Comparison of ENCODE assay signal across 8 mouse cellular contexts in the genomic region with DNA sequence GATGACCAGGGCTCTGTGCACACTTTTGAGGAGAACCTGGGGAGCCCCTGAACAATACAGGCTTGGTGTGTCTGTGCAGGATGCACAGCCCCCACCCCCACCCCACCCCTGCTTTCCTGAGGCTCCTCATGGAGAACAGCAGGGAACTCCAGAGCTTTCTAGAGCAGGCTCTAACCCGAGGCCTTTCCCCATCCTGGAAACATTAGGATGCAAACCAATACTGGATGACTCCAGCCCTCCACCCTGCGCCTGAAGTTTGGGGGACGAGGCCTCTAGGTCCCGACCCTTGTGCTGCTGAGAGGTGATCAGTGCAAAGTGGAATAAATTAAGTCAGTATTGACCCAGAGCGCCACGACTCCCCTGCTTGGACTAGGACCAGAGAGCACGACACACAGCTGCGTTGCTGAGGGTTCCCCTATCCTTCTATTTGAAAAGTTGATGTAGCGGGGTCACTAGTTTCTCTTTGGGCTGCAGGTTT. TPM values are rescaled to one million over a fixed set of nuclear protein-coding genes. Genes with fewer than 3 reads are reported as not detected.
DNase-seq lines count a peak whose midpoint lies in the region; ATAC-seq lines count a peak whose summit lies in the region.

No protein-coding gene starts in this region.

- peak overlapping the region; percentile 67 for H3K4me2 ChIP-seq in liver, embryonic 11.5 days
- H3K4me2 ChIP-seq in embryonic facial prominence, embryonic 14.5 days (ENCODE audit: low read depth, low read length) = peak overlapping the region; percentile 47
- peak overlapping the region; percentile 70 for H3K4me2 ChIP-seq in intestine, embryonic 16.5 days (ENCODE audit: low read depth, low read length)
- peak overlapping the region; percentile 85 for H3K4me2 ChIP-seq in neural tube, embryonic 12.5 days (replicated peaks)

- no peak overlapping the region for H3K9ac ChIP-seq in liver, embryonic 11.5 days (ENCODE audit: low read depth, low read length)
- no peak overlapping the region for H3K9ac ChIP-seq in embryonic facial prominence, embryonic 14.5 days (ENCODE audit: low read depth, low read length)
- no peak overlapping the region for H3K9ac ChIP-seq in intestine, embryonic 16.5 days (ENCODE audit: low read depth, low read length)
- peak overlapping the region; percentile 90 for H3K9ac ChIP-seq in neural tube, embryonic 12.5 days

- H3K4me1 ChIP-seq in liver, embryonic 11.5 days (replicated peaks; ENCODE audit: control insufficient read depth, insufficient read depth, low read length) = peaks cover 12% of the 10 kb centered on the region
- peaks cover 24% of the 10 kb centered on the region for H3K4me1 ChIP-seq in embryonic facial prominence, embryonic 14.5 days (ENCODE audit: control insufficient read depth, insufficient read depth, low read length)
- peaks cover 39% of the 10 kb centered on the region for H3K4me1 ChIP-seq in intestine, embryonic 16.5 days (ENCODE audit: control insufficient read depth, insufficient read depth, low read length)
- H3K4me1 ChIP-seq in neural tube, embryonic 12.5 days = peaks cover 79% of the 10 kb centered on the region

- no peak overlapping the region for H3K27ac ChIP-seq in liver, embryonic 11.5 days (ENCODE audit: low read depth, low read length)
- no peak overlapping the region for H3K27ac ChIP-seq in embryonic facial prominence, embryonic 14.5 days (replicated peaks; ENCODE audit: low read depth, low read length)
- no peak overlapping the region for H3K27ac ChIP-seq in intestine, embryonic 16.5 days (ENCODE audit: low read length)
- H3K27ac ChIP-seq in neural tube, embryonic 12.5 days = 0 out of 2 replicates have a peak overlapping the region, but pooled peaks have one; percentile 27

- H3K9me3 ChIP-seq in liver, embryonic 11.5 days (ENCODE audit: control insufficient read depth, low read length) = no peaks in the 10 kb centered on the region
- no peaks in the 10 kb centered on the region for H3K9me3 ChIP-seq in embryonic facial prominence, embryonic 14.5 days (ENCODE audit: control insufficient read depth, low read length)
- H3K9me3 ChIP-seq in intestine, embryonic 16.5 days (ENCODE audit: control insufficient read depth, low read length) = no peaks in the 10 kb centered on the region
- no peaks in the 10 kb centered on the region for H3K9me3 ChIP-seq in neural tube, embryonic 12.5 days

- H3K27me3 ChIP-seq in liver, embryonic 11.5 days (replicated peaks; ENCODE audit: control insufficient read depth, insufficient read depth, low read length) = peaks cover 100% of the 10 kb centered on the region
- peaks cover 100% of the 10 kb centered on the region for H3K27me3 ChIP-seq in embryonic facial prominence, embryonic 14.5 days (replicated peaks; ENCODE audit: control insufficient read depth, insufficient read depth, low read length)
- H3K27me3 ChIP-seq in intestine, embryonic 16.5 days (replicated peaks; ENCODE audit: control insufficient read depth, insufficient read depth, low read length) = peaks cover 98% of the 10 kb centered on the region
- H3K27me3 ChIP-seq in neural tube, embryonic 12.5 days (replicated peaks) = peaks cover 63% of the 10 kb centered on the region

- no peak for DNase-seq in liver, embryonic 11.5 days (ENCODE audit: low spot score)
- no peak for DNase-seq in liver
- DNase-seq in embryonic facial prominence, embryonic 14.5 days (ENCODE audit: low spot score) = no peak
- DNase-seq in spleen, postnatal 36 days (ENCODE audit: low spot score in 2 of 2) = no peak
- no peak for DNase-seq in frontal cortex, postnatal 25 days (ENCODE audit: low spot score in 2 of 2)
- no peak for DNase-seq in spleen, postnatal 10 days (ENCODE audit: low spot score in 2 of 2)

- H3K4me3 ChIP-seq in liver, embryonic 11.5 days (ENCODE audit: low read depth, low read length) = peak overlapping the region; percentile 40
- peak overlapping the region; percentile 21; the same call in 1 of the 2 replicates for H3K4me3 ChIP-seq in embryonic facial prominence, embryonic 14.5 days (ENCODE audit: low read depth, low read length)
- peak overlapping the region; percentile 37; the same call in 1 of the 2 replicates for H3K4me3 ChIP-seq in intestine, embryonic 16.5 days (ENCODE audit: low read length)
- peak overlapping the region; percentile 87 for H3K4me3 ChIP-seq in neural tube, embryonic 12.5 days

- no peaks in the 10 kb centered on the region for H3K36me3 ChIP-seq in liver, embryonic 11.5 days (ENCODE audit: control insufficient read depth, insufficient read depth, low read length)
- no peaks in the 10 kb centered on the region for H3K36me3 ChIP-seq in embryonic facial prominence, embryonic 14.5 days (ENCODE audit: control insufficient read depth, insufficient read depth, low read length)
- H3K36me3 ChIP-seq in intestine, embryonic 16.5 days (ENCODE audit: control insufficient read depth, insufficient read depth, low read length) = no peaks in the 10 kb centered on the region
- no peaks in the 10 kb centered on the region for H3K36me3 ChIP-seq in neural tube, embryonic 12.5 days

- no peak for ATAC-seq in liver, embryonic 11.5 days (replicated peaks; ENCODE audit: low FRiP score)
- ATAC-seq in embryonic facial prominence, embryonic 14.5 days (ENCODE audit: low read depth) = no peak
- ATAC-seq in intestine, embryonic 16.5 days = no peak
- ATAC-seq in neural tube, embryonic 12.5 days (ENCODE audit: low FRiP score, low read depth) = no peak

- 21% methylated on average over 9 of the region's 9 CpGs for WGBS in liver, embryonic 11.5 days
- WGBS in embryonic facial prominence, embryonic 14.5 days = 6% methylated on average over 9 of the region's 9 CpGs
- 24% methylated on average over 9 of the region's 9 CpGs for WGBS in intestine, embryonic 16.5 days
- 11% methylated on average over 9 of the region's 9 CpGs for WGBS in neural tube, embryonic 12.5 days

RNA-seq across cellular contexts. Expression of gene Gbx2, which starts 4.4 kb away (rescaled TPM):
- polyA plus RNA-seq in liver, embryonic 11.5 days (2014; fragmentation: Nextera tagmentation; extraction: Ambion mirVana) = 2.2 and 2.9 TPM in 2 replicates
- 0.18 and 0.39 TPM in 2 replicates for polyA plus RNA-seq in embryonic facial prominence, embryonic 14.5 days (2014; fragmentation: Nextera tagmentation; extraction: Ambion mirVana)
- polyA plus RNA-seq in intestine, embryonic 16.5 days (2015; fragmentation: Nextera tagmentation; extraction: Ambion mirVana) = 0.07 and 0.09 TPM in 2 replicates
- polyA plus RNA-seq in neural tube, embryonic 12.5 days (2016; fragmentation: Nextera tagmentation; extraction: Ambion mirVana) = 78.5 and 91.6 TPM in 2 replicates

Comparison
In these comparisons a context has a peak if more than half of its experiments do, and no peak if none do; other contexts are left out.
1. H3K4me3 ChIP-seq: peak in every context shown above with its lines; median percentile 87 in neural tube, embryonic 12.5 days; 40 in liver, embryonic 11.5 days; 37 in intestine, embryonic 16.5 days; 21 in embryonic facial prominence, embryonic 14.5 days.
2. RNA of gene Gbx2, which starts 4.4 kb away (polyA plus RNA-seq): 78.5 to 91.6 TPM in neural tube, embryonic 12.5 days; 2.2 to 2.9 TPM in liver, embryonic 11.5 days, 0.18 to 0.39 TPM in embryonic facial prominence, embryonic 14.5 days and 0.07 to 0.09 TPM in intestine, embryonic 16.5 days; every median in the first group is over 10 times any median in the second.
3. Peak in every context shown above with its lines, with median percentiles within 50 percentile points of each other: H3K4me2 ChIP-seq.